Mouse (Mus musculus) spleen, adult 18-20 months (tissue): Measurements from ENCODE around the gene Psmb2.
A peak's percentile ranks its signal among the peaks of the same experiment; 100 is the strongest.

Source experiments
- DNase-seq, 2 experiments: peaks; one replicate each; pipeline ENCODE4 v3.0.0; 2022; ENCODE audit warnings: mixed read lengths in 2 of 2

Gene Psmb2

DNA sequence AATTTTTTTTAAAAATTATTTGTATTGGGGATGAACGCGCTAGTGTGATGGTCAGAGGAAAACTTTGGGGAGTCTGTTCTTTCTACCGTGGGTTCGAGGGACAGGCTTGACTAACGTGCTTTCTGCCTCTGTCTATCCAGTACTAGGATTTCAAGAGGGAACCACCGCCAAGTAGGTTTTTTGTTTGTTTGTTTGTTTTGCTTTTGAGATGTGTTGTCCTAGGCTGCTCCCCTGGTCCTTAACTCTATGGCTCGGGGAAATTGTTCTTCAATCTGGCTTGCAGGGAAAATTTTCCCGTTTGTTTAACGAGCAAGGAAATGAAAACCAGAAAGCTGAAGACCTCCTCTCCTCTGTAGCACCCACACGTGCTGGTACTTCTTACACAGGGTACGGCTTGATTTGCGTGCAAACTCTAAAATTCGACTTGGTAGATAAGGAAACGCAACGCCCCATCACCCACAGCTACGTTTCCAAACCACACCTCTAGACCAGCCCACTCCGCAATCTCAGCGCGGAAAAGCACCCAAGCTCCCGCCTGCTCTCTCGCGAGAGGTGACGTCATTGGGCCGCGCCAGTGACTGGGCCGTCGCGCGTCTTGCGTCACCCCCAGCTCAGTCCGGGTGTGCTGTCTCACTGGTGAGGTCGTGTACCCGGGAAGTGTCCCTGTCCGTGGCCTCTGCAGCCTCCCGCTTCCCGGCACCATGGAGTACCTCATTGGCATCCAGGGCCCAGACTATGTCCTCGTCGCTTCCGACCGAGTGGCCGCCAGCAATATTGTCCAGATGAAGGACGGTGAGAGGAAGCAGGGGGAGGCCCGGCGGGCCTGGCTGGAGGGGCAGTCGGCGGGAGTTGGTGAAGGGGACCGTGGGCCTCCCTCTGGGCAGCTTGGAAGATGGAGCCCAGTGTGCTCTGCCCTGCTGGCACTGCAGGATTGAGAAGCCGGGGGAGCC lies at the start of gene Psmb2:
TSS of gene Psmb2 (plus strand) at position 577 of the 950 bp plus-strand sequence.
- DNase-seq = peak; percentile 95 to 99

- no peak for DNase-seq
These were observed 45.5 kb upstream of the Psmb2 start for GRCm38 (mm10) chr4:126631922-126632321.

- DNase-seq = no peak
These were observed 44.8 kb upstream of the Psmb2 start for GRCm38 (mm10) chr4:126632668-126633067.

DNA sequence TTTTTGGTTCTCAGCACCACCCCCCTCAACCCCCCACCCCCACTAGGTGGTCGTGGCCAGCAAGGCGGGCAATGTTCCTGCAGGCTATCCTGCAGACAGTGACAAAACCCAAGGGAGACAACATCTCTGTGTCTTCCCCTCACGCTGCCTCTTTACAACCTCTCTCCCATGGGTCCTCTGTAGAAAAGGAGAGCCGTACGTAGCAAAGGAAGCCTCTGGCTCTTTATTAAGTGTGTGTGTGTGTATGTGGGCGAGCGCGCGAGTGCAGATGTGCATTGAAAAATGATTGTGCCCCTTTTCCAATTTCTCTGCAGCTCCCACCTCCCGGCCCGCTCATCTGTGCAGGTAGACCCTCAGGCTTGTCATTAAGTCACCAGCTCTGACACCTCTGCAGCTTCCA lies 41.1 kb upstream of the Psmb2 start:
- no peak for DNase-seq

DNA sequence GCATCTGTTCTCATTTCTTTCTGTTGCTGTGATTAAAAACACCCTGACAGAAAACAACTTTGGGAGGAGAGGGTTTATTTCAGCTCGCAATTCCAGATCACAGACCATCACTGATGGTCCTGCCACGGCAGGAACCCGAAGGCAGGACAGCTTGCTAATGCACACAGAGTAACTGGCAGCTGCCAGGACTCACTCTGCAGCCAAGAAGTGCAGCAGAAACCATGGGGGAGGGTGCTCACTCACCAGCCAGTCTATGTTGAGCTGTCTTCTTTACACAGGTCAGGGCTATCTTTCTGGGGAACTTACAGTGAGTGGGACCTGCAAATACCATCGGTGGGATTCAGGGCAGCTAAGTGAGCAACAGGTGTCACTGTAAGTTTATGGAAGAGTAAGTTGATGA lies 40.0 kb upstream of the Psmb2 start:
- no peak for DNase-seq

- DNase-seq = no peak
These were observed 38.1 kb upstream of the Psmb2 start for GRCm38 (mm10) chr4:126639339-126639738.

- no peak for DNase-seq
These were observed 35.5 kb upstream of the Psmb2 start for GRCm38 (mm10) chr4:126641901-126642300.

- DNase-seq = no peak
These were observed 33.6 kb upstream of the Psmb2 start for GRCm38 (mm10) chr4:126643815-126644214.

GRCm38 (mm10) chr4:126644333-126644963 lies 33.0 kb upstream of the Psmb2 start:
- DNase-seq = no peak

DNA sequence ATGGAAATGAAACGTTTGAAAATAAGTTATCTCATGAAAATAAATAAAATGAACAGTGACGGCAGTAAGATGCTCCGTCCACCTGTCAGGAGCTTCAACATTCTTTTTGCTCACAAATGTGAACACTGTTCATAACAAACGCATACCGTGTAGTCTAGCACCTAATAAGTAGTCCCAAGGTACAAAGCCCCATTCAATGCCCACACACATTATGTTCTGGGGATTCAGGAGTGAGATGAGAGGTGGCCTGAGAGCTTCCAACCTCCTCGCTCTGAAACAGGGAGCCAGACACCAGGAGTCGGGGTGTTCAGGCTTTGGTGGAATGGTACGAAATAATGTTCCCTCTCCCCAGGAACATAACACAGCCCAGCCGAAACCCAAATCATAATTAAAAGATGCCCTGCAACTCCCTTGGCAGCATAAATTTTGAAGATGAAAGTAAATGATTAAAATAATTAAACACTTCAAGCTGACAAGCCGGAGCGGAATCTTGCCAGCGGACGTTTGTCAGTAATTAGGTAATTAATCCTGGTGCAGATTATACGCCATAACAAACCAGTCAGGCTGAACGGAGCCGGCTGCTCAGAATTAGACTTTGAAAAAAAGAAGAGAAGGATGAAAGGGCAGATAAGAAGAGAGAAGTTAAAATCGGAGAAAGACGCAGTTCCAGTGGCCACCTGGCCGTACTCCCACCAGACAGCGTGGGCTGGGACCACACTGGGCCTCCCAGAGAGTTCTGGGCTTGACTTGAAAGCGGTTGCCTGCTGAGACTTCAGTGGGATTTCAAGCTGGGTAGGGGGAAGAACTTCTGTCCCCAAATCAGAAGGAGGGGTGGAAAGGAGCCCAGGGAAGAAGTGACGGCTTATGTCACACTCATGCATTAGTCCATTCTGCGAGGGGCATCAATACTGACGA lies 29.2 kb upstream of the Psmb2 start:
- DNase-seq = no peak

DNA sequence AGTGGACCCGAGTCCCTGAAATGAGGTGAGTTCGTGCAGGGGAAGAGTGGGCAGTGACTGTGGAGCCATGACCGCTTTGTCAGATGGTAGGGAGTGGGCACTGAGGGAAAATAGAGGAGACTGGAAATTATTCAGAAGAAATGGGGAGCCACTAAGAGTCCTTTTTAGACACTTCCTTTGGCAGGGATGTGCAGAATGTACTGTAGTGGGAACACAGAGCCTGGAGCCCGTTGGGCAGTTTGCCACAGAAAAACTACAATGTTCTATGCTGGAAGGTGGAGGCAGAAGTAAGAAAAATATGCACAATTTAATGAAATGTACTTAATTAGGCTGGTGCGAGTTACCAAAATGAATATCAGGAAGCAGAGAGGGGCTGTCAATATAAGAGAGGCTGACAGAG lies 24.3 kb upstream of the Psmb2 start:
- no peak for DNase-seq

- no peak for DNase-seq
These were observed 22.1 kb upstream of the Psmb2 start for GRCm38 (mm10) chr4:126655356-126655755.

GRCm38 (mm10) chr4:126661249-126661648 lies 16.2 kb upstream of the Psmb2 start:
- DNase-seq = no peak

- DNase-seq = no peak
These were observed 10.4 kb upstream of the Psmb2 start for GRCm38 (mm10) chr4:126667075-126667474.

- no peak for DNase-seq
These were observed 4.9 kb downstream of the Psmb2 start for GRCm38 (mm10) chr4:126682298-126682697.

GRCm38 (mm10) chr4:126683084-126683483 lies 5.7 kb downstream of the Psmb2 start:
- no peak for DNase-seq

DNA sequence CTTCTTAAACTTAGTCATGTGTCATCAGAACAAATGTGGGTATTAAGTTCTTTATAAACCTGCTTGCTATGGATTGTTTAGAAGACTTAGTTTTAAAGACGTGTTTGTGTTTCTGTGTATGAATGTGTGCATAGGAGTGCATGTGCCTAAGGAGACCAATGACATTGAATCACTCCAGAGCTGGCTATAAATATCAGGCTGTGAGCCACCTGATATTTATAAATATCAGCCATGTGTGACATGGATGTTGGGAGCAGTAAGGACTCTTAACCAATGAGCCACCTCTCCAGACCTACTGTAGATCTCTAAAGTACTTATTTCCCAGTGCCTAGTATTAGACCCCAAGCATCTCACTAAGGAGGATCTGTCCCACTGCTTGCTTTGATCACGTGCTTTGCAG lies 12.0 kb downstream of the Psmb2 start:
- DNase-seq = no peak

DNA sequence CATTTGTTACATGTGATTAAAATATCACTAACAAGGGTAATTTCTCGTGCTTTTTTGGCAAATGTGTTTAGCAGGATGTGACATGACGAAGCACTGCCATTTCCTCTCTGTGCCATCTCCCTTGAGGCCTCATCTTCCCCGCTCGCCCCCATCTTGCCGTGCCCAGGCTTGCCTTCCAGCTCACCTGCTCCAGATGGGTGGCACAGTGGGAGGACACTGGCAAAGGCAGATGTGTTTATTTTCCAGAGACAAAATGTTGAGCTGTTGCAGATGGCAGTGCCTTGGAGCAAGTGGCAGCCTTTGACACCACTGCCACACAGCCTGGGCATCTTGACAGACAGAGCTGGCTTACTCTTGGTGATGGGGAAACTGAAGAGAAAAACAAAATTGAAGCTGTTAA lies 15.6 kb downstream of the Psmb2 start:
- no peak for DNase-seq

DNA sequence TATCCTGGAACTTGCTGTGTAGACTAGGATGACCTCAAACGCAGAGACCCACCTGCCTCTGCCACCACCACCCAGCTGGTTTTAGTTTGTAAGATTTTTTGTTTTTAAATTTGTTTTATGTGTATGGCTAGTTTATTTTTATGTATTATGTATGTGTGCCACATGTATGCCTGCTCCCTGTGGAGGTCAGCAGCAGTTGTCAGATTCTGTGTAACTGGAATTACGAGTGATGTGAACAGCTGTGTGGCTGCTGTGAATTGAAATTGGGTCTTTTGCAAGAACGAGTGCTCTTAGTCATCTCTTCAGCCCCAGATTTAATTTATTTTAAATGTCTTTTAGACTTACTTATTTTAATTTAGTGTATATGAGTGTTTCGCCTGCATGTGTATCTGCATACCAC lies 19.5 kb downstream of the Psmb2 start:
- DNase-seq = no peak

DNA sequence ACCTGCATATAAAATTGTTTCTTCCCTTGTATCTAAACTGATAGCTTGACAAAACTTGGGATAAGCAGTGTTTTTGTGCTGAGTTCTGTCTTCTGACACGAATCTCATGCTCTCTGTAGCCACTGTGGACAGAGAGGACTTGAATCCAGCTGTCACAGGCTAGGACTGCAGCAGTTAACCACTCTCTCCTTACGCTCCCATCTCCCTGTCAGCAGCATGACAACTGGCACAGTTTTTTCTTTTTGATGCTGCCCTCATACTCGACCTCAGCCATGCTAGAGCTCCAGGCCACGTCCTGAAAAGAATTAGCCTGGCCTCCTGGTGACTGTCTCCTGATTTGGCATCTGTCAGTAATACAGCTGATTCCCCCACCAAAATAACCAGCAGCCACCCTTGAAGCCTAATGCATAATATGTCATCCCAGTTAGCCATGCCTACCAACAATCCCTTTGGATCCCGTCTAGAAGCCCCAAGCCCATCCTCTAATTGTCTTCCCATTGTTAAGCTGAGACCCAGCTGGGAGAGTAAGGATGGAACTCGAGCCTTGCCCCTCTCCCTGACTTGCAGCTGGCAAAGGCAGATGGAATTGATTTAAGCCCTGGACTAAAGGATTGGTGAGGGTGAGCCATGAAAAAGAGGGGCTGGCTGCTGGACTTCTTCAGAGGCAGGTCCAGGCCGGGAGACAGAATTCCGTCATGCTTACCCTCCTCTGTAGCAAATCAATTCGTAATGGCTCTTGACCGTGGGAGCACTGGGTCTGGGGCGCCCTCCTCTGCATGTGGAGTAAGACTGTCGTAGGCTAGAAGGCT lies 29.4 kb downstream of the Psmb2 start:
- DNase-seq = no peak

DNA sequence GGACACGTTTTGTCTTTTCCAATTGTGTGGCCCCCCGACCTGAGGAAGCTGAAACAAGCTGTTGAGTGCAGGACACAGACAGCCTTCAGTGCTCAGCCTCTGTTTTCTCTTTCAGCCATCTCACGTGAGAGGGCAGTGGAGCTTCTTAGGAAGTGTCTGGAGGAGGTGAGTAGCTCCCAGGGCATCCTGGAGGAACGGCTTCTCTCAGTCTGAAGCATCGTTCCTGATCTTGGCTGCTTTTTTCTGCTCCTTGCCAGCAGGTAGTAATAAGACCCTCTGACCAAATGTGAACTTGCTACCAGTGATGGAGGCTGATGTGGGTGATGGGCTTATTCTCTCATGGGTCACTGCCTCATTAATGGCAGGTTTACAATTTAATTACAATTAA lies 30.0 kb downstream of the Psmb2 start:
- no peak for DNase-seq

DNA sequence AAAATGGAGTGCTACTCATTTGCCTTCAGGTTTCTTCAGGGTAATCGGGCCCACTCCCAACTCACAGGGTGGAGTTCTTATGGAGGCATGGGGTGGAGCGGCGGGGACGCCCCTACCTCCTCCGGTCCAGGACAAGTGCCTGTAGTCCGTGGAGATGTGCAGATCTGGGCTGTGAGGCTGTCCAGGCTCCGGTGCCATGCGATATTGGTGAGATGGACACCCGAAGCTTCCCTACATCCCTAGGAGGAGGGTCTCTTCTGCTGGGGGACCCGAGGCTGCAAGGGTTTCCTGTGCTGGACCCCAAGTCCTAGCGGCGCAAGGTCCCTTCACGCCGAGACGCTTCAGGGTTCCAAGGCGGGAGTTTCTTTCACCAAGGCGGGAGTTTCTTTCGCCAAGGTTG lies 54.7 kb downstream of the Psmb2 start:
- no peak for DNase-seq
